Mouse (Mus musculus): ENCODE measurements around the gene Sst. TPM values are rescaled to one million over a fixed set of nuclear protein-coding genes. Genes with fewer than 3 reads are reported as not detected.
A peak's percentile ranks its signal among the peaks of the same experiment; 100 is the strongest.
"Not testable (repeated sequence)": the region's sequence is repeated elsewhere in the genome, so short reads cannot be mapped to it uniquely, and the experiment has no call there.

The Sst gene
- polyA plus RNA-seq, 1 experiment from 2014 or later = 344 TPM

DNA sequence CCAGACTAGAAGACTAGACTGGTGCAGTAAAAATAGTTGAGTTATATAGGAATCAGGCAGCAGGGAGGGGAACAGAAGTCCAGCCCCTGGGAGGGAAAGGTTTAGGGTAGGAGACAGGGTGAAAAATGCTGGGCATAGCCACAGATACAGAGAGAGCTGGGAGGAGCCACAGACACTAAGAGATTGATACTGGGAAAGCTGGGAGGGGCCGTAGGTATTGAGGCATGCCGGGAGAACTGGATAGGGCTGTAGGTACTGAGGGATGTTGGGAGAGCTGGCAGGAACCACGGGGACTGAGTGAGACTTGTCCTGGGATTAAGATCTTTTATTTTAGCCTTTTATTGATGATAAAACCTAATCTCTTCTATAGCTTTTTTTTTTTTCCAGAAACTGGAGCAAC, 22.6 kb upstream of the Sst start:
- no peak for ATAC-seq

DNA sequence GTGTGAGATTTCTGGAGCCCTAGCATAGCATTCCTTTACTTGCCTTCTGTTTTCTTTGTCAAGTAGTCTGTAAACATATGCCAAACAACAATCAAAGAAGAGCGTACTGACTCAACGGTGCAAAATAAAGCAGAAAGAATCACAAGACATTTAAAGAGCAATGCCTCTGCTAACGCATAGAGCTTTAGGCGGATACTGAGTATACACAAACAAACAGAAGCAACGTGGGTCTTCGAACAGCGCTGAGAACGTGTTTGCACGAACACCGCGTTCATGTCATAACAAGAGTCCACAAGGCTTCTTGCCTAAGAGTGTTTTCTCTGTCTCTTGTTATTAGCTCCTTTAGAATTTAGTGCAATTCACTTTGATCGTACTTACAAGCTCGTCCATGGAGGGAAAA, 22.0 kb upstream of the Sst start:
- H3K27ac ChIP-seq (ENCODE audit: low read length) = no peak overlapping the region
- no peaks in the 10 kb centered on the region; the same call in 1 of the 2 replicates for H3K9me3 ChIP-seq (replicated peaks; ENCODE audit: control insufficient read depth, low read length, poor library complexity, severe bottlenecking)
- no peaks in the 10 kb centered on the region for H3K27me3 ChIP-seq (ENCODE audit: control insufficient read depth, insufficient read depth, low read depth, low read length)
- H3K4me2 ChIP-seq (ENCODE audit: low read length) = no peak overlapping the region
- H3K36me3 ChIP-seq (ENCODE audit: control insufficient read depth, insufficient read depth, low read length) = no peaks in the 10 kb centered on the region
- H3K4me3 ChIP-seq (ENCODE audit: low read depth, low read length) = no peak overlapping the region
- no peak for ATAC-seq
- no peaks in the 10 kb centered on the region; the same call in 1 of the 2 replicates for H3K4me1 ChIP-seq (ENCODE audit: control insufficient read depth, insufficient read depth, low read length)
- 80% methylated on average over 13 of the region's 13 CpGs for WGBS
- H3K9ac ChIP-seq (ENCODE audit: low read depth, low read length) = no peak overlapping the region

More for the DNA sequence above, 22.6 kb upstream of the Sst start:
- Histone ChIP-seq H3K36me3 (ENCODE audit: control insufficient read depth, insufficient read depth, low read length) (no peaks in the 10 kb centered on the region), H3K27me3 (ENCODE audit: control insufficient read depth, insufficient read depth, low read depth, low read length) (no peaks in the 10 kb centered on the region), H3K4me1 (ENCODE audit: control insufficient read depth, insufficient read depth, low read length) (no peaks in the 10 kb centered on the region; the same call in 1 of the 2 replicates), H3K9ac (ENCODE audit: low read depth, low read length) (no peak overlapping the region), H3K4me2 (ENCODE audit: low read length) (no peak overlapping the region), H3K9me3 (replicated peaks; ENCODE audit: control insufficient read depth, low read length, poor library complexity, severe bottlenecking) (no peaks in the 10 kb centered on the region; the same call in 1 of the 2 replicates), H3K4me3 (ENCODE audit: low read depth, low read length) (no peak overlapping the region), H3K27ac (ENCODE audit: low read length) (no peak overlapping the region)
- 47% methylated on average over 3 of the region's 3 CpGs for WGBS

DNA sequence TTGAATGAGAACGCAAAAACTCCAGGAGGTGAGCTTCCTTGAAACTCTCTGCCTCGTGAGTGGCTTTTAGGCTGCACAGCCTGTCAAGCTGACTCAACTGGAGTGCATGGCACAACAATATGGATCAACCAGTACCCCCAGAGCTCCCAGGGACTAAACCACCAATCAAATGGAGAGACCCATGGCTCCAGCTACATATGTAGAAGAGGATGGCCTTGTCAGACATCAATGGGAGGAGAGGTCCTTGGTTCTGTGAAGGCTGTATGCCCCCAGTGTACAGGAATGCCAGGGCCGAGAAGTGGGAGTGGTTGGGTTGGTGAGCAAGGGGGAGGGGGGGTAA, 18.2 kb upstream of the Sst start:
- H3K27ac ChIP-seq (ENCODE audit: low read length); H3K27me3 ChIP-seq (ENCODE audit: control insufficient read depth, insufficient read depth, low read depth, low read length); H3K9me3 ChIP-seq (replicated peaks; ENCODE audit: control insufficient read depth, low read length, poor library complexity, severe bottlenecking); H3K4me3 ChIP-seq (ENCODE audit: low read depth, low read length); H3K4me1 ChIP-seq (ENCODE audit: control insufficient read depth, insufficient read depth, low read length); H3K9ac ChIP-seq (ENCODE audit: low read depth, low read length); H3K4me2 ChIP-seq (ENCODE audit: low read length); H3K36me3 ChIP-seq (ENCODE audit: control insufficient read depth, insufficient read depth, low read length); ATAC-seq: not testable (repeated sequence)
- 80% methylated on average over 3 of the region's 3 CpGs for WGBS

DNA sequence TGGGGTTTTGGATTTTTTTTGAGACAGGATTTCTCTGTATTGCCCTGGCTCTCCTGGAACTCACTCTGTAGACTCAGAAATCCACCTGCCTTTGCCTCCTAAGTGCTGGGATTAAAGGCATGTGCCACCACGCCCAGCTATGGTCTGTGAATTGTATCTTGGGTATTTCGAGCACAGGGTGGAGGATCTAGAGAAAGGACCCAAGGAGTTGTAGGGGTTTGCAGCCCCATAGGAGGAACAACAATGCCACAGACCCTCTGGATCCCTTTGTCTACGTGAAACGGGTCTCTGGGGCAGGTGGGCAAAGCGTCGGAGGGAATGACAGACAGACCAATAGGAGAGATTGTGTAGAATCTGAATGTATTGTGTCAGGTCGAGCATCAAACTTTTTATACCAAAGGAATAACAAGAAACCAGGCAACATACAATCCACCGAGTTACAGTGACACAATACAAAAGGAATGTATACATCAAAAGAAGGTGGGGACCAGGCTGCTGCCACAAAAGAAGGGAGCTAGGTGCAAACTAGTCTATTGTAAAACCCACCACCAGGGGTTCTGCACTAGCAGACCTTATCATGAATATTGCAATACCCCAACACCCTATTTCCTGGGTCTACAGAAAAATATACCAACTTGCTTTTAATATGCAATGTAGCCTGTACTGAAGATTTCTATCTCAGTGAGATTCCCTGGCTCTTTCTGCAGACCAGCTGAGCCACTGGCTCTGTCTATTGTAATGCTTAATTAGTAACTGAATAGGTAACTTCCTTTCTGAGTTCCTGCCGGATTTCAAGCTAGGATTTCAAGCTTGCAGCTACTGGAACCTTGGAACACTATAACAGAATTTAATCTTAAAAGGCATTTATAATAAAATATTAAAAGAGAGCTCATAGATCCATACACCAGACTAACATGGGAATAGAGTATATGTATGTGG, 17.6 kb upstream of the Sst start:
- H3K9ac ChIP-seq (ENCODE audit: low read depth, low read length); H3K4me3 ChIP-seq (ENCODE audit: low read depth, low read length); H3K27ac ChIP-seq (ENCODE audit: low read length); H3K4me1 ChIP-seq (ENCODE audit: control insufficient read depth, insufficient read depth, low read length); H3K27me3 ChIP-seq (ENCODE audit: control insufficient read depth, insufficient read depth, low read depth, low read length); H3K4me2 ChIP-seq (ENCODE audit: low read length); H3K9me3 ChIP-seq (replicated peaks; ENCODE audit: control insufficient read depth, low read length, poor library complexity, severe bottlenecking); H3K36me3 ChIP-seq (ENCODE audit: control insufficient read depth, insufficient read depth, low read length); ATAC-seq: not testable (repeated sequence)
- WGBS = 83% methylated on average over 9 of the region's 9 CpGs

DNA sequence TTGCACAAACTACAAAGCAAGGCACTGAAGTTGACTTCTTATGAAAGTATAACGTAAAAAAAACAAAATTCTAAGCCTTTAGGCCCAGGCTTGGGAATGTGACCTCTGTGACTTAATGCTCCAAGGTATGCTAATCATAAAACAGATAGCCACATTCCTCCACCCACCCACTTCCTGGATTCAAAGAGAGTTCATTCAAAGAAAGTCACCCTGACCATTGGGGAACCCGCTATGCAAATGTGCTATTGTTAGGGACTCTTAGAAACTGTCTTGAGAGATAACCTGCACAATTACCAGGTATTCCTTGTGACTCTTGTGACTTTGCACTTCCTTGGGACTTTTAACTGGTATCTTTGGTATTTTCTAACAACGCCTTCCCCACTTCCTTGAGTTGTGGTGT, 15.8 kb upstream of the Sst start:
- H3K36me3 ChIP-seq (ENCODE audit: control insufficient read depth, insufficient read depth, low read length); H3K27me3 ChIP-seq (ENCODE audit: control insufficient read depth, insufficient read depth, low read depth, low read length); H3K27ac ChIP-seq (ENCODE audit: low read length); H3K4me3 ChIP-seq (ENCODE audit: low read depth, low read length); H3K4me1 ChIP-seq (ENCODE audit: control insufficient read depth, insufficient read depth, low read length); H3K4me2 ChIP-seq (ENCODE audit: low read length); ATAC-seq; H3K9ac ChIP-seq (ENCODE audit: low read depth, low read length); H3K9me3 ChIP-seq (replicated peaks; ENCODE audit: control insufficient read depth, low read length, poor library complexity, severe bottlenecking): not testable (repeated sequence)
- 88% methylated on average over 3 of the region's 3 CpGs for WGBS

DNA sequence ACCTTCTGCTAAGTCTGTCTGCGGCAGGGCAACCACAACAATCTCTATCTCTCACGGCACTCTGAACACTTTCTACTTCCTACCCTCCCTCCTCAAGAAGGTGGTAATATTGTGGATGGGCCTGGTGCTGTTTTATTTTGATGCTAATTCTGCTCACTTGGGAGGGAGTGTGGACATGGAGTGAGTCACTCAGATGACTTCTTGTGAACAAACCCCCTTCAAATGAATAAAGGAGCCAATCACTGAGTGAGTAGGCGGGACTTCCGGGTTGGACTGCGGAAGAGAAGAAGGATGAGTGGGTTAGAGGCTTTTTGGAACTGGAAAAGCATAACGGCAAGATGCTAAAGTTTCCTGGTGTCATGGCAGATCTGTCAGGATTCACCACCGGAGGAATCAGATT, 10.7 kb upstream of the Sst start:
- Histone ChIP-seq H3K4me1 (ENCODE audit: control insufficient read depth, insufficient read depth, low read length) (peaks cover 9% of the 10 kb centered on the region), H3K9me3 (replicated peaks; ENCODE audit: control insufficient read depth, low read length, poor library complexity, severe bottlenecking) (no peaks in the 10 kb centered on the region), H3K27me3 (ENCODE audit: control insufficient read depth, insufficient read depth, low read depth, low read length) (no peaks in the 10 kb centered on the region), H3K36me3 (ENCODE audit: control insufficient read depth, insufficient read depth, low read length) (no peaks in the 10 kb centered on the region), H3K27ac (ENCODE audit: low read length) (no peak overlapping the region), H3K4me3 (ENCODE audit: low read depth, low read length) (no peak overlapping the region), H3K9ac (ENCODE audit: low read depth, low read length) (no peak overlapping the region), H3K4me2 (ENCODE audit: low read length) (no peak overlapping the region)
- 88% methylated on average over 7 of the region's 7 CpGs for WGBS
- ATAC-seq = no peak

DNA sequence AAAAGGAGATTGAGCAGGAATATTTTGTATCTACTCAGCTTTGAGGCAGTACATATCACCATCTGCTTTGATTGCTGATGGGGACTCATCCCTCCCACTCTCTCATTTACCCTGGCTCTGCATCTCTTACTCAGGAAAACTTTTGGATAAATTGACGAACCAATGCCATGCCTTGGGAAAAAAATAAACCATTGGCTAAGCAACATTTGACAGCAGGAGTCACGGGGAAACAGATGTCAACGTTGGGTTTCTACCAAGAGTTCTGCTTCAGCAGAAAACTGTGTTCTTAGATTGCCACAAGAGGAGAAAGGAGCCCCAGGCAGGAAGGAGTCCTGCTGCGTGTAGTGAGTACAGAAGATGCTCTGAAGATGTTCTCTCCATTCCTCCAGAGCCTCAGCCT, 9.3 kb upstream of the Sst start:
- ATAC-seq = no peak
- peaks cover 9% of the 10 kb centered on the region for H3K4me1 ChIP-seq (ENCODE audit: control insufficient read depth, insufficient read depth, low read length)
- H3K36me3 ChIP-seq (ENCODE audit: control insufficient read depth, insufficient read depth, low read length) = no peaks in the 10 kb centered on the region
- H3K9ac ChIP-seq (ENCODE audit: low read depth, low read length) = no peak overlapping the region
- no peak overlapping the region for H3K4me2 ChIP-seq (ENCODE audit: low read length)
- no peak overlapping the region for H3K4me3 ChIP-seq (ENCODE audit: low read depth, low read length)
- no peaks in the 10 kb centered on the region for H3K27me3 ChIP-seq (ENCODE audit: control insufficient read depth, insufficient read depth, low read depth, low read length)
- WGBS = 79% methylated on average over 4 of the region's 4 CpGs
- H3K27ac ChIP-seq (ENCODE audit: low read length) = no peak overlapping the region
- no peaks in the 10 kb centered on the region for H3K9me3 ChIP-seq (replicated peaks; ENCODE audit: control insufficient read depth, low read length, poor library complexity, severe bottlenecking)

DNA sequence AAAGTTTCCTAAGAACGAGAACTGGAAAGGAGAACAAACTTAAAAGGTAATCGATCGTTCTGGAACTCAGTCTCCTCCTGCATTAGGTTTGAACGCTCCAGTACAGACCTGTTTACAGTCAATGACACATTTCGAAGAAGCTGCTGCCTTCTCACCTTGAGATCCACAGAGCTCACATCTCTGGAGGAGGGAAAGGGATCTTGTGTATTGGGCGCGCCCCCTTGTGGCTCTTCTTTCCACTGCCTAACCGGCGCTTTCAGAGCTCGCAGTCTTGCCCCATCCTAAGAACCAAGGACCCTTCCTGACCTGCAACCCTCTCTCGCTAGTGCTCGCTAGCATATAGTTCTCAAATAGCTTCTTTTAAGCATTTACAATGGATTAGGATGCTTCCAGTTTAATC, 8.1 kb upstream of the Sst start:
- Histone ChIP-seq H3K27me3 (ENCODE audit: control insufficient read depth, insufficient read depth, low read depth, low read length) (no peaks in the 10 kb centered on the region), H3K4me3 (ENCODE audit: low read depth, low read length) (peak overlapping the region; percentile 4; the same call in 1 of the 2 replicates), H3K27ac (ENCODE audit: low read length) (peak overlapping the region; percentile 12; the same call in 1 of the 2 replicates), H3K4me2 (ENCODE audit: low read length) (peak overlapping the region; percentile 49), H3K36me3 (ENCODE audit: control insufficient read depth, insufficient read depth, low read length) (no peaks in the 10 kb centered on the region), H3K4me1 (ENCODE audit: control insufficient read depth, insufficient read depth, low read length) (peaks cover 9% of the 10 kb centered on the region), H3K9ac (ENCODE audit: low read depth, low read length) (no peak overlapping the region), H3K9me3 (replicated peaks; ENCODE audit: control insufficient read depth, low read length, poor library complexity, severe bottlenecking) (no peaks in the 10 kb centered on the region)
- 9% methylated on average over 12 of the region's 12 CpGs for WGBS
- peak; percentile 92 for ATAC-seq

DNA sequence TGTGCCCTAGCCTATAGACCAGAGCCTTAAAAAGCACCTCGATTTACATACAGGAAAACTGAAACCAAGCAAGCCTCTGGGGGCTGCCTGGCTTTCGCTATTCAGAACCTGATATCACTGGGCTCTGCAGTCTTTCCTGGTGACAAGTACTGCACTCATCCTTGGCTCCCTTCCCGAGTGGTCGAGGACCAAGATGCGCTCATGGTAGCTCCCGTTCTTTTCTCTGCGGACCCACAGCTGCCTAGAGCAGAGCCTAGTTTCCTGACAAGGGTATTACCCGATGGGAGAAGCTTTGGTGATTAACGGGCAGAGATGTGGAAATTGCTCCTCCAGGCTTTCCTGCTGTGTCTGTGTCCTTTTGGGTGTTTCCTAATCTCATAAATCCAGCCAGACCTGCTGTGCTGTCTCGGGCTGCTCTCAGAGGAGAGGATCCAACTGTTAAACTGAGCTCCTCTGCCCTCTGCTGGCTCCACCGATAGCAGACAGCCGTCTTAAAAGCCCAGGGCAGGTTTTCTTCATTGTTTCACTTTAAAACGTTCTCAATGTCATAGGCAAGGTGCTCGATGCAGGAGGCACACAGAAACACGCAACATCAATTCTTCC, 7.3 kb upstream of the Sst start:
- WGBS = 6% methylated on average over 15 of the region's 15 CpGs

More for the DNA sequence above, 7.3 kb upstream of the Sst start:
- Histone ChIP-seq H3K9ac (ENCODE audit: low read depth, low read length) (peak overlapping the region; percentile 32), H3K9me3 (replicated peaks; ENCODE audit: control insufficient read depth, low read length, poor library complexity, severe bottlenecking) (no peaks in the 10 kb centered on the region), H3K27me3 (ENCODE audit: control insufficient read depth, insufficient read depth, low read depth, low read length) (no peaks in the 10 kb centered on the region), H3K4me1 (ENCODE audit: control insufficient read depth, insufficient read depth, low read length) (peaks cover 9% of the 10 kb centered on the region), H3K36me3 (ENCODE audit: control insufficient read depth, insufficient read depth, low read length) (no peaks in the 10 kb centered on the region), H3K4me2 (ENCODE audit: low read length) (peak overlapping the region; percentile 49), H3K27ac (ENCODE audit: low read length) (peak overlapping the region; percentile 12), H3K4me3 (ENCODE audit: low read depth, low read length) (peak overlapping the region; percentile 23)
- ATAC-seq = peak; percentile 96

Data from midbrain, embryonic 16.5 days (tissue).